Mouse (Mus musculus): ENCODE results near the gene Ndufaf1. TPM values are rescaled to one million over a fixed set of nuclear protein-coding genes. Genes with fewer than 3 reads are reported as not detected.

Gene Ndufaf1
- polyA plus RNA-seq, 1 experiment from 2014 or later: 40.8 TPM

GRCm38 (mm10) chr2:119607023-119607422 lies 55.6 kb downstream of the Ndufaf1 start:
- Histone ChIP-seq H3K27ac (no peak overlapping the region), H3K4me2 (replicated peaks) (no peak overlapping the region), H3K4me1 (replicated peaks) (peaks cover 8% of the 10 kb centered on the region; the same call in 1 of the 2 replicates), H3K9ac (replicated peaks) (no peak overlapping the region), H3K9me3 (no peaks in the 10 kb centered on the region), H3K36me3 (peaks cover 51% of the 10 kb centered on the region), H3K4me3 (replicated peaks) (no peak overlapping the region), H3K27me3 (no peaks in the 10 kb centered on the region)
- no peak for ATAC-seq
- WGBS: 98% methylated on average over 4 of the region's 4 CpGs

Other genes starting within 250 kb of the Ndufaf1 start
- gene Ino80, start 185.1 kb downstream of the Ndufaf1 start, polyA plus RNA-seq (2015; fragmentation: Nextera tagmentation; extraction: Ambion mirVana): 3.7 and 4.2 TPM in 2 replicates
- gene Exd1, start 115.2 kb downstream of the Ndufaf1 start, polyA plus RNA-seq (2015; fragmentation: Nextera tagmentation; extraction: Ambion mirVana): 0.42 and 0.44 TPM in 2 replicates
- gene Chp1, start 115.1 kb downstream of the Ndufaf1 start, polyA plus RNA-seq (2015; fragmentation: Nextera tagmentation; extraction: Ambion mirVana): 61.2 and 63.4 TPM in 2 replicates
- gene Nusap1, start 44.5 kb downstream of the Ndufaf1 start, polyA plus RNA-seq (2015; fragmentation: Nextera tagmentation; extraction: Ambion mirVana): 35.7 and 36.4 TPM in 2 replicates
- gene Oip5, start 44.4 kb downstream of the Ndufaf1 start, polyA plus RNA-seq (2015; fragmentation: Nextera tagmentation; extraction: Ambion mirVana): 12.6 and 13.5 TPM in 2 replicates
- gene Rtf1, start 12.2 kb upstream of the Ndufaf1 start, polyA plus RNA-seq (2015; fragmentation: Nextera tagmentation; extraction: Ambion mirVana): 64.4 and 69.8 TPM in 2 replicates
- gene Itpka, start 79.5 kb upstream of the Ndufaf1 start, polyA plus RNA-seq (2015; fragmentation: Nextera tagmentation; extraction: Ambion mirVana): 0.52 TPM in 1 of 2 replicates, not detected in the other
- gene Ltk, start 97.6 kb upstream of the Ndufaf1 start, polyA plus RNA-seq (2015; fragmentation: Nextera tagmentation; extraction: Ambion mirVana): 0.55 and 0.65 TPM in 2 replicates
- gene Rpap1, start 124.7 kb upstream of the Ndufaf1 start, polyA plus RNA-seq (2015; fragmentation: Nextera tagmentation; extraction: Ambion mirVana): 25.1 and 26.8 TPM in 2 replicates
- gene Tyro3, start 134.9 kb upstream of the Ndufaf1 start, polyA plus RNA-seq (2015; fragmentation: Nextera tagmentation; extraction: Ambion mirVana): 15.7 and 16.1 TPM in 2 replicates
- 29.6 and 30.1 TPM in 2 replicates for gene Mga, start 234.4 kb upstream of the Ndufaf1 start, polyA plus RNA-seq (2015; fragmentation: Nextera tagmentation; extraction: Ambion mirVana)